Mouse (Mus musculus) forebrain, embryonic 14.5 days (tissue): ENCODE measurements at regions not wholly inside any gene's neighbourhood (a gene's known extent, or its start where the extent isn't known, plus 50 kb on each side); places are given as distances from the start of the nearest gene placed in this dataset.

Experiments
- ATAC-seq: fragments of 200-750 bp; cut with Nextera tagmentation; 2 replicates; pipeline ENCODE4 v1.8.0; 2017; ENCODE audit warnings: mild to moderate bottlenecking, moderate library complexity
- DNase-seq: peaks from one replicate; pipeline ENCODE4 v3.0.0-alpha.2; 2015; ENCODE audit warnings: low spot score
- H3K27ac ChIP-seq: fragments of 300-500 bp; sonication (generic); 2 replicates; pipeline ENCODE4 v1.5.1; 2014; ENCODE audit warnings: low read depth, mild to moderate bottlenecking, control low read depth, low read length, moderate library complexity
- H3K27me3 ChIP-seq: fragments of 300-500 bp; sonication (generic); replicated peaks from 2 replicates; pipeline ENCODE4 v1.6.1; 2014; ENCODE audit warnings: low read length, control low read depth, mixed read lengths; ENCODE audit not compliant: control insufficient read depth, insufficient read depth
- H3K36me3 ChIP-seq: fragments of 300-500 bp; sonication (generic); 2 replicates; pipeline ENCODE4 v1.6.1; 2014; ENCODE audit warnings: low read length, control low read depth; ENCODE audit not compliant: control insufficient read depth, insufficient read depth
- H3K4me1 ChIP-seq: fragments of 300-500 bp; sonication (generic); 2 replicates; pipeline ENCODE4 v1.6.1; 2014; ENCODE audit warnings: antibody characterized with exemption, low read length, control low read depth; ENCODE audit not compliant: control insufficient read depth, insufficient read depth
- H3K4me2 ChIP-seq: fragments of 300-500 bp; sonication (generic); 2 replicates; pipeline ENCODE4 v1.6.1; 2014; ENCODE audit warnings: mild to moderate bottlenecking, control low read depth, low read length
- H3K4me3 ChIP-seq: fragments of 300-500 bp; sonication (generic); 2 replicates; pipeline ENCODE4 v1.5.1; 2014; ENCODE audit warnings: low read depth, low read length, control low read depth
- H3K9ac ChIP-seq: fragments of 300-500 bp; sonication (generic); 2 replicates; pipeline ENCODE4 v1.6.1; 2014; ENCODE audit warnings: mild to moderate bottlenecking, low read length, control low read depth, moderate library complexity
- H3K9me3 ChIP-seq: fragments of 300-500 bp; sonication (generic); replicated peaks from 2 replicates; pipeline ENCODE4 v1.6.1; 2016; ENCODE audit warnings: low read length, control low read depth, mixed read lengths; ENCODE audit not compliant: control insufficient read depth
- WGBS: fragments of 180-500 bp; shearing (Covaris S2); extraction: QIAGEN DNeasy Blood & Tissue Kit; methylation state at CpG from one replicate; pipeline ENCODE4 v1.1.7; 2014; 5-methylcytosine and 5-hydroxymethylcytosine counted together

- DNase-seq = no peak
- H3K4me3 ChIP-seq = no peak overlapping the region
- H3K9me3 ChIP-seq = no peaks in the 10 kb centered on the region
- no peaks in the 10 kb centered on the region for H3K4me1 ChIP-seq
- no peak overlapping the region for H3K27ac ChIP-seq
- H3K4me2 ChIP-seq = no peak overlapping the region
- no peaks in the 10 kb centered on the region for H3K27me3 ChIP-seq
- 97% methylated on average over 2 of the region's 2 CpGs for WGBS
- no peak overlapping the region for H3K9ac ChIP-seq
- ATAC-seq = no peak
- H3K36me3 ChIP-seq = no peaks in the 10 kb centered on the region
Measured at GRCm38 (mm10) chr14:25147731-25148130, 311.3 kb upstream of the Zmiz1 start.

DNA sequence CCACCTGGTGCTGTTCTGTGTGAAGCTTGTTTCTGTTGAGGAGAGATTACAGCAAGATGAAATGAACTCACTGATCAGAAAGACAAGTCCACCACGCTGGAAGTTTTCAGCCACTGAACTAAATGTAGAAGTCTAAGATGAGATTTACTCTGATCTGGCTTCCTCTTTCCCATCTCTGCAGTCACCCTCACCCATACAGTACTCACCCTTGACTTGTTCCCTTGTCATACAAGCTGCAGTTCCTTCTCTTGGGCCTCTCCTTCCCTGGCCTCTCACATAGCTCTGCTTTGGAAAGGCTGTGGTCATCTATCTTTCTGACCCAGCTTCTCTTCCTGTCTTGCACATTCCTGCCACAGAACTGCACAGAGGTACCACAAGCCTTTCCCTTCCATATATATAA, 308.0 kb upstream of the Zmiz1 start:
- Histone ChIP-seq H3K4me1 (no peaks in the 10 kb centered on the region), H3K27ac (no peak overlapping the region), H3K4me2 (no peak overlapping the region), H3K27me3 (no peaks in the 10 kb centered on the region), H3K36me3 (no peaks in the 10 kb centered on the region), H3K9ac (no peak overlapping the region), H3K4me3 (no peak overlapping the region), H3K9me3 (no peaks in the 10 kb centered on the region)
- no peak for ATAC-seq
- DNase-seq = no peak
- 92% methylated on average over 1 of the region's 1 CpGs for WGBS

GRCm38 (mm10) chr14:25151485-25151884, 307.5 kb upstream of the Zmiz1 start:
- no peaks in the 10 kb centered on the region for H3K9me3 ChIP-seq
- H3K9ac ChIP-seq = no peak overlapping the region
- no peak for ATAC-seq
- no peaks in the 10 kb centered on the region for H3K27me3 ChIP-seq
- no peak for DNase-seq
- H3K4me2 ChIP-seq = no peak overlapping the region
- H3K27ac ChIP-seq = no peak overlapping the region
- H3K4me3 ChIP-seq = no peak overlapping the region
- no peaks in the 10 kb centered on the region for H3K36me3 ChIP-seq
- 83% methylated on average over 2 of the region's 2 CpGs for WGBS
- no peaks in the 10 kb centered on the region for H3K4me1 ChIP-seq

DNA sequence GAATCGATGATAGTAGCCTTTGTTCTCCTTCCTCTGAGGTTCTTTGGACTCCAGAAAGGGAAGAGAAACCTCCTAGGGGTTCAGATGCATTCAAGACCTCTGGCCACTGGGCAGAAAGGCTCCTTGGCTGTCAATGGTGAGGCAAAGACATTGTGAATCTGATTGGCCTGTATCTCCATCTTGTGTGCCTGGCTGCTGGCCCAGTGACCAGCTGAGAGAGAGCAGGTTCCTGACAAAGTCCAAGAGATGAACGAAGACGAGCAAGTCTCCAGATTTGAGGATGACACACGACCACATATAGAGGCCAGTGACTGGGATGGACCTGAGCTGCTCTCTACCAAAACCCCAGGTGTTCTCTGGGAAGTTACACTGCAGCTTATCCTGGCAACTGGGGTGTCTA, 305.4 kb upstream of the Zmiz1 start:
- Histone ChIP-seq H3K4me2 (no peak overlapping the region), H3K4me3 (no peak overlapping the region), H3K27ac (no peak overlapping the region), H3K36me3 (no peaks in the 10 kb centered on the region), H3K9ac (no peak overlapping the region), H3K27me3 (no peaks in the 10 kb centered on the region), H3K4me1 (no peaks in the 10 kb centered on the region), H3K9me3 (no peaks in the 10 kb centered on the region)
- DNase-seq = no peak
- WGBS = 91% methylated on average over 4 of the region's 4 CpGs
- ATAC-seq = no peak

GRCm38 (mm10) chr14:25154180-25154579, 304.8 kb upstream of the Zmiz1 start:
- H3K36me3 ChIP-seq = no peaks in the 10 kb centered on the region
- no peak overlapping the region for H3K27ac ChIP-seq
- DNase-seq = no peak
- no peaks in the 10 kb centered on the region for H3K27me3 ChIP-seq
- no peak overlapping the region for H3K4me3 ChIP-seq
- no peaks in the 10 kb centered on the region for H3K9me3 ChIP-seq
- no peaks in the 10 kb centered on the region for H3K4me1 ChIP-seq
- no peak overlapping the region for H3K9ac ChIP-seq
- WGBS = 69% methylated on average over 8 of the region's 8 CpGs
- no peak overlapping the region for H3K4me2 ChIP-seq
- 0 out of 2 replicates have a peak, but pooled peaks have one; percentile 10 for ATAC-seq

DNA sequence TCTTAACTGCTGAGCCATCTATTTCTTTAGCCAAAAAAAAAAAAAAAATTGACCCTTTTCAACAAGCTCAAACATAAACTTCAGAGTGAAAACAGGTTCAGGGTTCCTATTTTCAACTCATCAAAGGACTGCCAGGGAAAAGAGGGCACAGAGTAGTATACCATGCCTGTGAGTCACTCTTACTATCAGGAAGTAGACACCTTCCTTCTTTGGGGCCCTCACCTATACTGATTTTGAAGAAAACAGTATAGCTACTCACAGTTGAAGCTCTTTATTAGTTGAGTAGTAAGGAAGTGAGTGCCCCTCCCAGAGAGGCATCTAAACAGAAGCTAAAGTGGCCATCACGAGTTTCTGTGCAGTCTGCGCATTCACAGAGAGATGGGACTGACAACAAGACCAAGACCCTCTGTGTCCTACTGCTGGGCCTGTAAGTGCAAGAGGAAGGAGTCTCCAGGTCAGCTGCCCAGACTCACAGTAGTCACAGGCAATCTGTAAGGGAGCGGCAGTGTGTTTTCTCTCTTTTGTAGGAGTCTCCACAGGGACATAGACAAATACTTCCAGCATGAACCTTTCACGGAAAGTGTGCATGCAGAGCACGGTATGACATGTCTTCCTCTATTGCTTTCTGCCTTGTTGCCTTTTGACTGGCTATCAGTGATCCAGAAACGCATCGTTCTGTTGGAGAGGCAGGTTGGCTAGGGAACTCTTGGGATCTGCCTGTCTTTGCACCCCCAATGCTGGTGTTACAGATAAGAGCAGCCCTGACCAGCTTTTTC, 303.8 kb upstream of the Zmiz1 start:
- Histone ChIP-seq H3K4me2 (no peak overlapping the region), H3K9ac (no peak overlapping the region), H3K36me3 (no peaks in the 10 kb centered on the region), H3K4me3 (no peak overlapping the region), H3K9me3 (no peaks in the 10 kb centered on the region), H3K27me3 (no peaks in the 10 kb centered on the region), H3K27ac (no peak overlapping the region), H3K4me1 (no peaks in the 10 kb centered on the region)
- ATAC-seq (no peak), DNase-seq (no peak)
- WGBS = 83% methylated on average over 7 of the region's 7 CpGs

GRCm38 (mm10) chr14:25156171-25156570, 302.8 kb upstream of the Zmiz1 start:
- H3K4me2 ChIP-seq = no peak overlapping the region
- no peaks in the 10 kb centered on the region for H3K27me3 ChIP-seq
- H3K27ac ChIP-seq = no peak overlapping the region
- DNase-seq (no peak), ATAC-seq (no peak)
- no peaks in the 10 kb centered on the region for H3K9me3 ChIP-seq
- no peaks in the 10 kb centered on the region for H3K36me3 ChIP-seq
- 56% methylated on average over 9 of the region's 9 CpGs for WGBS
- H3K4me3 ChIP-seq = no peak overlapping the region
- H3K9ac ChIP-seq = no peak overlapping the region
- H3K4me1 ChIP-seq = no peaks in the 10 kb centered on the region

DNA sequence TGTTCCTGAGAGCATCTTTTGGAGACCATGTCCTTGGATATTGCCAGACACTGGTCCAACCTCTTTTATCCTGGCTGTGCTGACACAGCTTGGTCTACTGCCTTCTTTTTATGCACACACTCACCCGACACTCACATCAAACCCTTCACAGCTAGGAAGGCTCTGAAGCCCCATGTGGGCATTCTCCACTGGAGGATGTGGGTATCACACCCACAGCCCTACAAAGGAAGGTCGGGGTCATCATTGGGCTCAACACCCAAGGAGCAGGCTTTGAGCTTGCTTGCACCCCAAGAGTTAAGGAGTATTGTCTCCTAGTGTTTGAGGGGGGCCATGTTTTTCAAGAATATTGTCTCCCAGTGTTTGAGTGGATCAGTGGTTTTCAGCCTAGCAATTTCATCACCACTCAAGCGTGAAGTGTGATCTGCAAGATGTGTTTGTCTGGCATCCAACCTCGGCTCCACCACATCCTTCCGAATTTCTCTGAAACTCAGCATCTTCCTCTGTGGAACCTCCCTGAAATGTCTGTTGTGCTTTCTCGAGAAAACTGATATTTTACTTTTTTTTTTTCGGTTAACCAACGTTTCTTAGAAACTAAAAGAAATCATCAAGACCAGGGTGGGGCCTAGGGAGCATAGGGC, 297.2 kb upstream of the Zmiz1 start:
- H3K27me3 ChIP-seq = no peaks in the 10 kb centered on the region
- DNase-seq = no peak
- WGBS = 86% methylated on average over 8 of the region's 8 CpGs

GRCm38 (mm10) chr14:25166217-25166616, 292.8 kb upstream of the Zmiz1 start:
- ATAC-seq (no peak), DNase-seq (no peak)
- H3K4me3 ChIP-seq = no peak overlapping the region
- no peaks in the 10 kb centered on the region for H3K36me3 ChIP-seq
- H3K9ac ChIP-seq = no peak overlapping the region
- H3K9me3 ChIP-seq = no peaks in the 10 kb centered on the region
- no peak overlapping the region for H3K4me2 ChIP-seq
- no peaks in the 10 kb centered on the region for H3K27me3 ChIP-seq
- H3K27ac ChIP-seq = no peak overlapping the region
- H3K4me1 ChIP-seq = peaks cover 5% of the 10 kb centered on the region
- 16% methylated on average over 1 of the region's 1 CpGs for WGBS

More for the DNA sequence above, 297.2 kb upstream of the Zmiz1 start:
- Histone ChIP-seq H3K9me3 (no peaks in the 10 kb centered on the region), H3K4me2 (no peak overlapping the region), H3K4me1 (no peaks in the 10 kb centered on the region), H3K36me3 (no peaks in the 10 kb centered on the region), H3K9ac (no peak overlapping the region), H3K27ac (no peak overlapping the region), H3K4me3 (no peak overlapping the region)
- ATAC-seq = no peak
